Mouse (Mus musculus): ENCODE data around the gene Chchd4. TPM values are rescaled to one million over a fixed set of nuclear protein-coding genes. Genes with fewer than 3 reads are reported as not detected.
A peak's percentile ranks its signal among the peaks of the same experiment; 100 is the strongest.
"Not testable (repeated sequence)": the region's sequence is repeated elsewhere in the genome, so short reads cannot be mapped to it uniquely, and the experiment has no call there.

Gene Chchd4
- total RNA-seq, 2 experiments from 2014 or later: 19.3 to 21.8 TPM

DNA sequence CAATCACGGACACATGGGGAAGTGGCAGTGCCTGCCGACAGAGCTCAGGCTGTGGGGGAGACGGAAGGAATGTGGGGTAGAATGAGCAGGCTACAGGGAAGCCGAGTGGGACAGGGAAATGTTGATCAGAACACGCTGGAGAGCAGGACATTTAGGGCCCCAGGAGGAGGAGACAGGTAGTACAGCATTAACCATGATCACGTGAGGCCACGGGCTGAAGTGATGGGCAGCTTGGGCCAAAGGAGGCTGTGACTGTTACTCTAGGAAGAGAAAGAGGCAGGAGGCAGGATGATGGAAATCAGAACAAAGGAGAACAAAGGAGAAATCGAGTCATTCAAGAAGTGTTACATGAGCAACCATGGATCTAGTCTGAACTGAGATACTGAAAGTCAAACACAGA is 21.2 kb upstream of the Chchd4 start:
- no peak for DNase-seq (ENCODE audit: low spot score in 2 of 2)
- H3K4me3 ChIP-seq: no peak overlapping the region
- no peak for TF ChIP-seq CTCF (conservative IDR thresholded peaks at IDR 0.05)
- no peak overlapping the region for H3K27ac ChIP-seq

DNA sequence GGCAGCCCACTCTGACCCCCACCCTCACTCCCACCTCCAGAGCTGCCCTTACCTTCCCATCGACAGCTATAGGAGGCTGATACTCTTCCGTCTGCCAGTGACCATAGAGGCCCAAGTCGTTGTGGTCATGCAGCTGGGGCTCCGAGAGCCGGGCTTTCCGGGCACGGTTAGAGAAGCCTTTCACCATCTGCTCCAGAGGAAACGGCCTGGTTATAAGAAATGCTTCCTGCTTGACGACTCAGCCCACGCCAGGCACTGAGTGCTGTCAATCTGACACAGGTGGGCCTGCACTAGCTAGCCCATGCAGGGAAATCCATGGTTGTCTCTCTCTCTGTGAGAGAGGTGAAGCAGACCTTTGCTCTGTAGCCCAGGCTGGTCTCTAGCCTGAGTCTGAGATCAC is 19.7 kb upstream of the Chchd4 start:
- no peak for DNase-seq (ENCODE audit: low spot score in 2 of 2)
- Histone ChIP-seq H3K27ac (no peak overlapping the region), H3K4me3 (no peak overlapping the region)
- TF ChIP-seq CTCF (conservative IDR thresholded peaks at IDR 0.05): no peak

DNA sequence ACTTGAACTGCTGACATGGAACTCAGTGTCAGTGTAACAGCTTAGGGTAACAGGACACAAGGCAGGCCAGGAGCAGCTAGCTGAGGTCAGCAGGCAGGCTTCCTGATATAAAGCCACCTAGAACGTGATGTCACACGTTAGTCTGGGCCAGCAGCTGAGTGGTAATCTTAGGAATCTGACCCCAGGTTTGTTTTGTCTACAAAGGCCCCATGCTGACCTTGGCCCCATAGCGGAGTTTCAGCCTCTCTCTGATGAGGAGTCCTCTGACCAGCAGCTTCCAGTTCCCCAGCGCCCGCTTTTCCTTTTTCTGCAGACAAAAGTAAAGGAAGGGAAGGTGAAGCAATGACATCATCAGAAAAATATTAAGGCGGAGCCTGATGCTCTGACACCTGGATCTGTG is 17.7 kb upstream of the Chchd4 start:
- H3K27ac ChIP-seq: 0 out of 2 replicates have a peak overlapping the region, but pooled peaks have one; percentile 65
- no peak for TF ChIP-seq CTCF (conservative IDR thresholded peaks at IDR 0.05)
- no peak for DNase-seq (ENCODE audit: low spot score in 2 of 2)
- H3K4me3 ChIP-seq: no peak overlapping the region

DNA sequence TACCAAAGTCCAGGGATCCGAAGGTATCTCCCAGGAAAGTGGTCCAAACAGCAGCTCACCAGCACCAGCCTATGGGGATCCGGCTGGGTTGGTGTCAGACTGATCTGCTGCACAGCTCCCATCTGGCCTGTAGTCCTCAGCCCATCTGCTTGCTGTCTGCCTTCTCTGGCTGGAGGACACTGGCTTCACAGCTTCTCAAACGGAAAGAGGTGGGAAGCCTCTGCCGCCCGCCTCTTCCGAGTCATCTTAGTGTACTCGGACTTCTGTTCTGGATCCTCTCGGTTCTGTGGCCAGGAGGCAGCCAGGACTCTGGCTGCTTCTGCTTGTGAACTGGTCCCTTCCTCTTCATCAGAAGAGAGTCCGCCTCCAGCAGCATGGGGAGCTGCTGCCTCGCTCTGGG is 16.5 kb upstream of the Chchd4 start:
- H3K4me3 ChIP-seq: no peak overlapping the region
- H3K27ac ChIP-seq: peak overlapping the region; percentile 65
- no peak for TF ChIP-seq CTCF (conservative IDR thresholded peaks at IDR 0.05)

DNA sequence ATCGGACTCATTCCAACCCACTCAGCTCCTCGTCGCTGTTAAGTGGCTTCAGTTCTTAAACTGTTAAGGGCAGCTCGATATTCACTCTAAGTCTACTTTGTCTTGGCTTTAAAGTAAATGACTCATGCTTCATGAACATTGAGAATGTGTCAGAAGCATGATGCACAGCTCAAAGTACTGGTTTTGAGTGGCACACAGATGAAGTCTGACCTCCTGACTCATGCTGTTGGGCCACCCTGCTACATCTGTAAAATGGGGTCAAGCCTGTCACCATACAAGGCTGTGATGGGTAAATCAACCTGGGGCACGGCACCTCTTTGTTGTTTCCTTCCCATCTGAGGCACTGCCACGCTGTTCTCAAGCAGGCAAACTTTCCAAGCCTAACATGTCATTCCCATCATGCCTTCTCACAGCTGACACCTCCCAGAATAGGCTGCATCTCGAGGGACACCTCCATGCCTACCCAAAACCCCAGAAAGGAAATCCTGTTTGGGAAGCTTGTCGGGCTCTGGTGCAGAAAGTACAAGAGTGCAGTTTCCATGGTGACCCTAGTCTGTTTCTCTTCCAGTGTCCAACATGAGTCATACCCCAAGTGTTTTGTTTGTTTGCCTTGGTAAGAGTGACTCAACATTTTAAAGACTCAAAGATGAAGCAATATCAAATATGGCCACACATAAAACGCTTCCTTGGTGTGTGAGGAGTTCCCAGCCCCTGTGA is 15.3 kb upstream of the Chchd4 start:
- Histone ChIP-seq H3K27ac (peak overlapping the region; percentile 65), H3K4me3 (no peak overlapping the region)
- peak in 1 of 2 experiments; percentile 46 for DNase-seq (ENCODE audit: low spot score in 2 of 2)
- TF ChIP-seq CTCF (conservative IDR thresholded peaks at IDR 0.05): no peak

More for the DNA sequence above, 16.5 kb upstream of the Chchd4 start:
- DNase-seq (ENCODE audit: low spot score in 2 of 2): peak; percentile 35 to 44

DNA sequence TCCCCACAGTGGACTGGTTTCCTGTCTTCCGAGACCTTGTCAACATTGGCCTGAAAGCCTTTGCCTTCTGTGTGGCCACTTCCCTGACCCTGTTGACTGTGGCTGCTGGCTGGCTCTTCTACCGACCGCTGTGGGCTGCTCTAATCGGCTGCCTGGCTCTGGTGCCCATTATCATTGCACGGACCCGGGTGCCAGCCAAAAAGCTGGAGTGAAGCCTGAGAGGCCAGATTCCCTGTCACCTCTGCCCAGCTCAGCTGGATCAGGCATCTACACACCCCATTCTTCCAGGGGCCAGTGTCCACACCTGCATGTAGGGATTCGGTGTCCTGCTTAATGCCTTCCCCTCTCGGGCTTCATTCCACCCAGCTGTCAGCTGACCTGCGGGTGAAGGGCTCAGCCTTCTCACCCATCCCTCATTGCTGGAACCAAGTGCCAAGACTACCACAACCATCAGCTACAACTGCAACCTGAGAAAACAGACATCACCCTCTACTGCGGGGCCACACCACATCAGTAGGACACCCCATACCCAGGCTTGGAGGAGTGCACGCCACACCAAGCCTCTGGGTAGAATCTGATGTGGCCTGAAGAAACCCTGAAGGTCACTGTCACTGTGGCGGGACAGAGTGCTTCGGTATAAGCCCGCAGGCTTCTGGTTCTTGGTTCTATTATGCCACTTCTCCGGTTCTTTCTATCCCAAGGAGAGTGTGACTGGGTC is 13.5 kb upstream of the Chchd4 start:
- Histone ChIP-seq H3K4me3 (no peak overlapping the region), H3K27ac (no peak overlapping the region)
- no peak for TF ChIP-seq CTCF (conservative IDR thresholded peaks at IDR 0.05)
- no peak for DNase-seq (ENCODE audit: low spot score in 2 of 2)

DNA sequence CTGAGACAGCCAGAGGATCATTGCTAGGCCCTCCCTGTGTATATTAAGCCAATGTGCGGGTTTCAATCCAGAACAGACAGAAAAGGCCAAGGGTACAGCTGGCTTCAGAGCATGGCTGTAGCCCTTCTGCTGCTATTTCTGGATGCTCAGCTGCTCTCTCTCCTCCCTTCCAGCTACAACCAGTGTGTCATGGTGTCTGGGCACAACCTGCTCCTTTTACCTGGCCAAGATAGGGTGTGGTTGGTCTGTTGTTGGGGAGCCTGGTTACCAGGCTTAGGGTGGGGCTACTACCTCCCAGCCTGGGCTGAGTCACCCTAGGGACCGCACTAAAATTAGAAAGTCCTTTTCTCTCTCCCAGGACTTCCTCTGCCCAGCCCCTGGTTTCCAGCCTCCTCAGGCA is 10.0 kb upstream of the Chchd4 start:
- Histone ChIP-seq H3K4me3 (no peak overlapping the region), H3K27ac (no peak overlapping the region)
- DNase-seq (ENCODE audit: low spot score in 2 of 2): no peak
- TF ChIP-seq CTCF (conservative IDR thresholded peaks at IDR 0.05): no peak

DNA sequence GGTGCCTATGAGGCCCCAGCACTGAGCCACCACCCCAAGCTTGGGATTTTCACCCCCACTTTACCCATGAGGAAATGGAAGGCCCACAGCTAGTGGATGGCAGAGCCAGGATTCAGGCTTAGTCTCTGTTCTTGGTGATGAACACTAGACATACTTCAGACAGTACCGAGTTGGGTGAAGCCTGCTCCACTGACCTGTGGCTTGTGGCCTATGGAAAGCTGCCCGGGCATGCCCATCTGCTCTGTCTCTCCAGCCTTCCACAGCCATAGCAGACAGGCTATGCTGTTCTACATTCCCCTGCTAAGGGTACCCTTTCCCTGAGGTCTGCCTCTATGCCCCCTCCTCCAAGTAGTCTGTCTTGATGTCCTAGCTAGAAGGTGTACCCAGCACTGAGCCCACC is 3.2 kb upstream of the Chchd4 start:
- Histone ChIP-seq H3K4me3 (no peak overlapping the region), H3K27ac (no peak overlapping the region)
- TF ChIP-seq CTCF (conservative IDR thresholded peaks at IDR 0.05): no peak
- no peak for DNase-seq (ENCODE audit: low spot score in 2 of 2)

DNA sequence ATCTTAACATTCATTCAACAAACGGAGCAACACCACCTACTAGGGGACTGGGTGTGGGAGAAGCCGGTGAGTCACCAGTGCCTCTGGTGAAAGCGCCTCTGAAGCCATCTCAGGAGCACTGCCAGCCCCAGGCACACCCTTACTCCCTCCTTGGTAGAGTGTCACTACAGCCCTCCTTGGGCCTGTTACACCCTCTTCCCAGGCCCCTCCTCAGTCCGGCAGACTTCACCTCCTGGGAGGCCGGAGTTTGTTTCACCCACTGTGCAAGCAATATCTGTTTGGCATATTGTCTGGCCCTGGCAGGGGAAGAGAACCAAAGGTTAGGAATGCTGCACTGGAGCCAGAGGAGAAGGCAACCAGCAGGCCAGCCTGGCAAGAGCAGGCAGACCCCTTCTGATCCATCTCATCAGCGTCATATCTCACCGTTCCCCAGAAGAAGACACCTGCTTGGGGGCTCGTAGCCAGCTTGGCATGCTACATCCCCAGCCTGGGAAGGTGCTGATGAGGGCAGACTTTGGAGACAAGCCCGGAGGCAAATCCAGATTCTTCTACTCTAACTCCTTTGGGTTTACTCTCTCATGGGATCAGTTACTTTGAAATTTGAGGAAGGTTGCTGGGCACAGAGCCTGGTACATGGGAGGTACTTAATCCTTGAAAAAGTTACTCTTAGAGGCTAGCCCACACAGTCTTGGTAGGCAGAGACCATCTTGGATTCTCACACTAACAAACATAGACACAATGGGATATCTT is 1.3 kb upstream of the Chchd4 start:
- no peak overlapping the region for H3K27ac ChIP-seq
- TF ChIP-seq CTCF (conservative IDR thresholded peaks at IDR 0.05): no peak
- no peak for DNase-seq (ENCODE audit: low spot score in 2 of 2)
- H3K4me3 ChIP-seq: peak overlapping the region; percentile 71

DNA sequence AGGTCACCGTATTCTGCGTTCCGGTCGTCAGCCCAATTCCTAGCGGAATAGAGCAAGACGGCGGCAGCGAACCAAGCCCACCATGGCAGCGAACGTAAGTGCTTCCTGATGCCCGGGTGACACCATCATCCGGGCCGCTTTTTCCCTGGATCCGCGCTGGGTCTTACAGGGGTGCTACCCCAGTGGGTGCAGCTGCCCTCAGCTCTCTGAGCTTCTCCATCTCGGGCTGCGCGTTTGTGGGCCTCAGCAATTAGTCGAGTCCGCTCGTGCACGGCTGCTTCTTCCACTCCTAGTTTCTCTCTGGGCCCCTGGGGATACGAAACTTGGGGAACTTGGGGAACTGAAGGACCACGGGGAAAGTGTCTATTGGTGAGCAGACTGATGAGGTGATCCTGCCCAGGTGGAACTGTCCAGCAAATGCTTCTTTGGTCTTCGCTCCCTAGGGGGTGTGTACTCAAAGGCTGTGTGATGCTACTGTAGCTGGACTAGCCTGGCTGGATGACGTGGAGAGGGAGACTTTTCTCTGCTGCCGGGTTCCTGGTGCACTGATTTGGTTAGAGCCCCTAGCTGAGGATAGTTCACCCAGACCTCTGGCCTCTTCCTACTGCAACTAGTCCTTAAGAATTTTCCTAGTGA is 577 bp upstream of the Chchd4 start:
- no peak for TF ChIP-seq CTCF (conservative IDR thresholded peaks at IDR 0.05)
- Histone ChIP-seq H3K27ac (peak overlapping the region; percentile 73), H3K4me3 (peak overlapping the region; percentile 71)
- DNase-seq (ENCODE audit: low spot score in 2 of 2): no peak

- peak overlapping the region; percentile 92; the same call in 1 of the 2 replicates for H3K27ac ChIP-seq
- TF ChIP-seq CTCF (conservative IDR thresholded peaks at IDR 0.05): no peak
These were observed 1.0 kb downstream of the Chchd4 start for GRCm38 (mm10) chr6:91472319-91472718.

GRCm38 (mm10) chr6:91471427-91471826 is 1.9 kb downstream of the Chchd4 start:
- TF ChIP-seq CTCF (conservative IDR thresholded peaks at IDR 0.05): peak; percentile 22; the same call in 1 of the 2 replicates
- DNase-seq (ENCODE audit: low spot score in 2 of 2); H3K27ac ChIP-seq; H3K4me3 ChIP-seq: not testable (repeated sequence)

More at GRCm38 (mm10) chr6:91472319-91472718, 1.0 kb downstream of the Chchd4 start:
- peak overlapping the region; percentile 71 for H3K4me3 ChIP-seq
- DNase-seq (ENCODE audit: low spot score in 2 of 2): no peak

GRCm38 (mm10) chr6:91470712-91471111 is 2.6 kb downstream of the Chchd4 start:
- H3K4me3 ChIP-seq: no peak overlapping the region
- no peak for TF ChIP-seq CTCF (conservative IDR thresholded peaks at IDR 0.05)
- no peak for DNase-seq (ENCODE audit: low spot score in 2 of 2)
- H3K27ac ChIP-seq: no peak overlapping the region
